Mouse (Mus musculus) brain, embryonic 14.5 days (tissue): ENCODE data around the gene Olfr924.
"Not testable (repeated sequence)": the region's sequence is repeated elsewhere in the genome, so short reads cannot be mapped to it uniquely, and the experiment has no call there.

Source experiments
- CTCF ChIP-seq: fragments of 200-500 bp; IDR thresholded peaks from 2 replicates; pipeline ENCODE4 v1.5.1; 2012; ENCODE audit warnings: inconsistent platforms, mild to moderate bottlenecking, moderate library complexity, borderline replicate concordance; ENCODE audit not compliant: insufficient read depth, insufficient read length; ENCODE audit errors: extremely low read depth
- POLR2A ChIP-seq: fragments of 200-500 bp; IDR thresholded peaks from 2 replicates; pipeline ENCODE4 v1.6.1; 2012; ENCODE audit warnings: mild to moderate bottlenecking, inconsistent platforms, borderline replicate concordance; ENCODE audit not compliant: poor library complexity, insufficient read depth, insufficient read length, severe bottlenecking; ENCODE audit errors: extremely low read depth

DNA sequence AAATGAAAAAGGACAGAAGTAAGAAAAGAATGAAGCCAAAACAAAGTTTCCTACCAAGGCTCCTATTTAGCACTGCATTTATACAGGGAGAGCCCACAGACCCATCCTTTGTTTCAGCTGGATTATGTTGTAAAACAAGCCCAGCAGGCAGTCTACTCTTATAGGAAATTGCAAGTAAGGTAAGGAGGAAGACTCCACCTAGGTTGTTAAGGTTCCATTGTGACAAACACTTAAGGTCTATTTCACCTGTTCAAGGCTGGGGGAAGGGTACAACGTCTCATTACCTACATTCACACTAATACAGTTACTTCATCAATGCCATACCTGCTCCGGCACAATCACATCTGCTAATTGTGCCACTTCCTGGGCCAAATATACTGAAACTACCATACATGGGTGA lies 30.6 kb downstream of the Olfr924 start:
- not testable (repeated sequence) for TF ChIP-seq CTCF, POLR2A
